Mouse (Mus musculus): ENCODE data around the gene Dnah6. TPM values are rescaled to one million over a fixed set of nuclear protein-coding genes. Genes with fewer than 3 reads are reported as not detected.

Dnah6 gene
- total and polyA plus RNA-seq, 2 experiments from 2014 or later, result 0.22 to 2.2 TPM

DNA sequence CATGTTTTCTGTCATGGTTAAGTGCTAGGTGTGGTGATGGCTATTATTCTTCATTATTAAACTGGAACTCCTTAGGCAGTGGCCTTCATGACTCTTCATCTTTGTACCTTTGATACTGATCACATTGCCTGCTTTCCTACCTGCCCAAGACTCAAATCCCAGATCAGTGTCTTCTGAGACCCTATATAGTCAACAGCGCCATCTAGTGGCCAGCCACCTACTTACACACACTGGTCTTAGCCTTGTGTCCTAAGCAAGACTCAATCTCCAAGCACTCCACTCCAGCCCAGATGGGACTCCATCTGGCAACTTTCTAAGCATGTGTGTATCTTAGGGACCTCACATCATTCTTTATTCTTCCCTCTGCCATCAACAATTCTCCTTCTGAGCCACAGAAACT lies 67.8 kb downstream of the Dnah6 start:
- peak; percentile 94 for DNase-seq (ENCODE audit: low spot score)
- no peaks in the 10 kb centered on the region for H3K9me3 ChIP-seq (ENCODE audit: low read length)
- WGBS, result 0% methylated on average over 1 of the region's 1 CpGs
- no peak overlapping the region for H3K9ac ChIP-seq (replicated peaks; ENCODE audit: low read length, poor library complexity, severe bottlenecking)
- H3K4me1 ChIP-seq (ENCODE audit: insufficient read depth, low read length), result no peaks in the 10 kb centered on the region
- no peak overlapping the region for H3K27ac ChIP-seq (ENCODE audit: low read depth, low read length)
- H3K36me3 ChIP-seq (ENCODE audit: insufficient read depth, low read length), result no peaks in the 10 kb centered on the region
- H3K27me3 ChIP-seq (ENCODE audit: insufficient read depth, low read length), result no peaks in the 10 kb centered on the region
- H3K4me2 ChIP-seq (ENCODE audit: low read depth, low read length, poor library complexity, severe bottlenecking), result no peak overlapping the region
- H3K4me3 ChIP-seq (ENCODE audit: low read depth, low read length), result no peak overlapping the region
- ATAC-seq (ENCODE audit: low FRiP score), result peak; percentile 76; the same call in 1 of the 2 replicates
- TF ChIP-seq CTCF (IDR thresholded peaks at IDR 0.05), result peak; percentile 98

DNA sequence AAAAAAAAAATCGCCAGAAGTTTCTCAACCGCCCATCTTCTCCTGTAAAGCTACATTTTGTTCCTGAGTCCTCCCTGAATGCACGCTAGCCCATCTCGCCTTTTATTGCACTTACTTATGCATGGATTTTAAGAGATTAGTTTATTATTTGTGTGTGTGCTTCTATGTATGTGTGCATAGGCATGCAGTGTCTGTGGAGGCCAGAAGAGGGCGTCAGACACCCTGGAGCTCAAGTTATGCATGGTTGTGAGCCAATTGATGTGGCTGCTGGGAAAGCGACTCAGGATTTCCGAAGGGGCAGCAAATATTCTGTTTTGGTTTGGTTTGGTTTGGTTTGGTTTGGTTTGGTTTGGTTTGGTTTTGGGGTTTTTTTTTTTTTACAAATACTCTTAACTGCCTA lies 78.0 kb downstream of the Dnah6 start:
- Histone ChIP-seq H3K4me3 (ENCODE audit: low read depth, low read length) (no peak overlapping the region), H3K27ac (ENCODE audit: low read depth, low read length) (no peak overlapping the region), H3K36me3 (ENCODE audit: insufficient read depth, low read length) (no peaks in the 10 kb centered on the region), H3K9me3 (ENCODE audit: low read length) (no peaks in the 10 kb centered on the region), H3K4me2 (ENCODE audit: low read depth, low read length, poor library complexity, severe bottlenecking) (no peak overlapping the region), H3K4me1 (ENCODE audit: insufficient read depth, low read length) (no peaks in the 10 kb centered on the region), H3K9ac (replicated peaks; ENCODE audit: low read length, poor library complexity, severe bottlenecking) (no peak overlapping the region), H3K27me3 (ENCODE audit: insufficient read depth, low read length) (no peaks in the 10 kb centered on the region)
- TF ChIP-seq CTCF (IDR thresholded peaks at IDR 0.05), result no peak
- DNase-seq (ENCODE audit: low spot score) (no peak), ATAC-seq (ENCODE audit: low FRiP score) (no peak)
- 94% methylated on average over 7 of the region's 7 CpGs for WGBS

DNA sequence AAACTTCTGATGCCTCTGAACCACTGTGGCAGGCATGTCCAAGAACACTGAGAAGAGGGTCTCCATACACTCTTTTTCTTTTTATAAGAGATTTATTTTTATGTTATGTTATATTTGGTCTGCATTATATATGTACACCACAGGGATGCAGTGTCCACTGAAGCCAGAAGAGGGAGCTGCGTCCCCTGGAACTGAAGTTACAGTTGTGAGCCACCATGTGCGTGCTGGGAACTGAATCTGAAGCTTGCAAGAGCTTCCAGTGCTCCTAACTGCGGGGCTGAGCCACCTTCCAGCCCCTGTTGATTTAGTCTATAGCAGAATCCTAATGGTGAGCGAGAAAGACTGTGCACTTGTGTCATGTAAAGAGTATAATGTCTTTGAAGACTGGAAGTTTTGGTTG lies 78.7 kb downstream of the Dnah6 start:
- H3K27ac ChIP-seq (ENCODE audit: low read depth, low read length), result no peak overlapping the region
- ATAC-seq (ENCODE audit: low FRiP score) (no peak), DNase-seq (ENCODE audit: low spot score) (no peak)
- 0 out of 2 replicates have a peak, but pooled peaks have one; percentile 6 for TF ChIP-seq CTCF (IDR thresholded peaks at IDR 0.05)
- H3K9ac ChIP-seq (replicated peaks; ENCODE audit: low read length, poor library complexity, severe bottlenecking), result no peak overlapping the region
- 89% methylated on average over 4 of the region's 4 CpGs for WGBS
- H3K9me3 ChIP-seq (ENCODE audit: low read length), result no peaks in the 10 kb centered on the region
- no peaks in the 10 kb centered on the region for H3K4me1 ChIP-seq (ENCODE audit: insufficient read depth, low read length)
- no peak overlapping the region for H3K4me2 ChIP-seq (ENCODE audit: low read depth, low read length, poor library complexity, severe bottlenecking)
- no peak overlapping the region for H3K4me3 ChIP-seq (ENCODE audit: low read depth, low read length)
- H3K36me3 ChIP-seq (ENCODE audit: insufficient read depth, low read length), result no peaks in the 10 kb centered on the region
- no peaks in the 10 kb centered on the region for H3K27me3 ChIP-seq (ENCODE audit: insufficient read depth, low read length)

DNA sequence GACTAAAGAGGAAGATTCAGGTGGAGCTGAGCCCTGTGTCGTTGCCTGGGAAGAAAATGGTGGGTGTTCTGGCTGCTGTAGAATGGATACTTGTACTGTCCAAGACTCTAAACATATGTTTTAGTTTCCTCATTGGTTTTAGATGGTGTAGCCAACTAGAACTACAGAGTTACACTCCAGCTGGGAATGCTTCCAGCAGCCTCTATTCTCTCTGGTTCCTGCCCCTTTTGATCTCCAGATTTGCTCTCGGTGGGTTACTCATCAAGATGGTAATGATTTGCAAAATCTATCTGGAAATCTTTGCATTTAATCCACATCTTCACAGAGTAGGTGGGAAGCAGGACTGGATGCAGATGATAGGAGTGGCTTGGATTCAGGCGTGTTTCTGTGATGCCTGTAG lies 80.6 kb downstream of the Dnah6 start:
- no peaks in the 10 kb centered on the region for H3K9me3 ChIP-seq (ENCODE audit: low read length)
- no peak overlapping the region for H3K9ac ChIP-seq (replicated peaks; ENCODE audit: low read length, poor library complexity, severe bottlenecking)
- no peaks in the 10 kb centered on the region for H3K36me3 ChIP-seq (ENCODE audit: insufficient read depth, low read length)
- no peak for TF ChIP-seq CTCF (IDR thresholded peaks at IDR 0.05)
- no peak overlapping the region for H3K4me3 ChIP-seq (ENCODE audit: low read depth, low read length)
- whole genome bisulfite sequencing, result 64% methylated on average over 3 of the region's 3 CpGs
- no peak overlapping the region for H3K4me2 ChIP-seq (ENCODE audit: low read depth, low read length, poor library complexity, severe bottlenecking)
- H3K27me3 ChIP-seq (ENCODE audit: insufficient read depth, low read length), result no peaks in the 10 kb centered on the region
- no peak for DNase-seq (ENCODE audit: low spot score)
- no peaks in the 10 kb centered on the region for H3K4me1 ChIP-seq (ENCODE audit: insufficient read depth, low read length)
- no peak for ATAC-seq (ENCODE audit: low FRiP score)
- H3K27ac ChIP-seq (ENCODE audit: low read depth, low read length), result no peak overlapping the region

DNA sequence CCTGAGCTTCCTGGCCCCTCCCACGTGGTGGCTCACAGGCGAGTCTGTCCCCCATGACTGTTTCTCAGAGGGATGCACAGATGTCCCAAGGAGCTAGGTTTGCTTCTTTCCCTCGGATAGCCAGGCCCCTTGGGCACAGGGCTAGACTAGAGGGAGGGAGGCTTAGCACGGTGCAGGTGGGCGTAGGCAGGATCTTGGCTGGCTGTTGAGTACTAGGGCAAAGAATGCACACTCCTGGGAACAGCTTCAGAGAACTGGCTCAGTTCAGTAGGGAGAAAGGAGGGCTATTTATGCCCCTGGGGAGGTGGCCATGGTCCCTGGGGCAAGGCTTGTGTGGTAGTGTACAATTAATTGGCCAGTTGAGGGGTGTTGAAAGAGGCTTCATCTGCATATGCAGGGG lies 88.7 kb downstream of the Dnah6 start:
- TF ChIP-seq CTCF (IDR thresholded peaks at IDR 0.05), result no peak
- Histone ChIP-seq H3K4me1 (ENCODE audit: insufficient read depth, low read length) (no peaks in the 10 kb centered on the region), H3K9me3 (ENCODE audit: low read length) (no peaks in the 10 kb centered on the region), H3K4me2 (ENCODE audit: low read depth, low read length, poor library complexity, severe bottlenecking) (no peak overlapping the region), H3K9ac (replicated peaks; ENCODE audit: low read length, poor library complexity, severe bottlenecking) (no peak overlapping the region), H3K27me3 (ENCODE audit: insufficient read depth, low read length) (no peaks in the 10 kb centered on the region), H3K4me3 (ENCODE audit: low read depth, low read length) (no peak overlapping the region), H3K36me3 (ENCODE audit: insufficient read depth, low read length) (no peaks in the 10 kb centered on the region), H3K27ac (ENCODE audit: low read depth, low read length) (no peak overlapping the region)
- WGBS, result 46% methylated on average over 5 of the region's 5 CpGs
- no peak for DNase-seq (ENCODE audit: low spot score)
- ATAC-seq (ENCODE audit: low FRiP score), result no peak

DNA sequence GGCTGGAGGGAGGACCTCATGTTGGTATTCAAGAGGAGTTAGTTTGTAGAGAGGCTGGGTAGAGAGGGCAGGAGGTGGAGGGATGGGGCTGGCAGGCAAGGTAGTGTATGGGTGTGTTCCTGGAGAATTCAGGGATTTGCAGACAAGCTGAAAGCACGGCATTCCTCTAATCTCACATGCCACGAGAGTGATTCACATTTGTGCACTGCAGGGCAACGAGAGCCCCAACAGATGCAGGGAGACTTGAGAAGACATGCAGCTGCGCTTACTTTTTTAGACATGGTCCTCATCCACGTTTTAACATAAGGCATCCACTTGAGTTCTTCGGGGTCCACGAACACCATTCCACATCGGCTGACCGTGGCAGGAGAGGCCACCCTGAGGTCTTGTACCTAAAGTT lies 93.9 kb downstream of the Dnah6 start:
- no peak overlapping the region for H3K4me2 ChIP-seq (ENCODE audit: low read depth, low read length, poor library complexity, severe bottlenecking)
- H3K9ac ChIP-seq (replicated peaks; ENCODE audit: low read length, poor library complexity, severe bottlenecking), result no peak overlapping the region
- no peak overlapping the region for H3K4me3 ChIP-seq (ENCODE audit: low read depth, low read length)
- no peak overlapping the region for H3K27ac ChIP-seq (ENCODE audit: low read depth, low read length)
- no peak for DNase-seq (ENCODE audit: low spot score)
- H3K36me3 ChIP-seq (ENCODE audit: insufficient read depth, low read length), result no peaks in the 10 kb centered on the region
- ATAC-seq (ENCODE audit: low FRiP score), result no peak
- H3K9me3 ChIP-seq (ENCODE audit: low read length), result no peaks in the 10 kb centered on the region
- no peaks in the 10 kb centered on the region for H3K27me3 ChIP-seq (ENCODE audit: insufficient read depth, low read length)
- H3K4me1 ChIP-seq (ENCODE audit: insufficient read depth, low read length), result no peaks in the 10 kb centered on the region
- TF ChIP-seq CTCF (IDR thresholded peaks at IDR 0.05), result no peak
- WGBS, result 81% methylated on average over 9 of the region's 9 CpGs

Measured in midbrain, postnatal 0 days (tissue).